Mouse (Mus musculus): Measurements from ENCODE around the gene Gpsm2.

- TF ChIP-seq EP300 (IDR thresholded peaks at IDR 0.05; ENCODE audit: low read depth) (no peak), CTCF (IDR thresholded peaks at IDR 0.05; ENCODE audit: low read depth) (no peak)
Observed at GRCm38 (mm10) chr3:108762597-108763111, 40.5 kb upstream of the Gpsm2 start.

All from liver, embryonic 14.5 days (tissue).